Mouse (Mus musculus) NIH3T3 (cell line): ENCODE results near the gene Tsnax.

Source experiments
- DNase-seq: peaks from one replicate; pipeline ENCODE4 v3.0.0-alpha.2; 2012; ENCODE audit warnings: low read depth

The Tsnax gene

GRCm38 (mm10) chr8:125043394-125043793 is 30.6 kb downstream of the Tsnax start:
- no peak for DNase-seq

- DNase-seq: no peak
Measured at GRCm38 (mm10) chr8:125043935-125044334, 31.1 kb downstream of the Tsnax start.

- DNase-seq: no peak
Measured at GRCm38 (mm10) chr8:125045760-125046159, 33.0 kb downstream of the Tsnax start.

- DNase-seq: no peak
Measured at GRCm38 (mm10) chr8:125049051-125049750, 36.4 kb downstream of the Tsnax start.

GRCm38 (mm10) chr8:125049826-125050225 is 37.0 kb downstream of the Tsnax start:
- DNase-seq: no peak

- peak; percentile 69 for DNase-seq
Measured at GRCm38 (mm10) chr8:125052026-125052425, 39.2 kb downstream of the Tsnax start.

- no peak for DNase-seq
Measured at GRCm38 (mm10) chr8:125053505-125054435, 41.0 kb downstream of the Tsnax start, which contains the start of gene Disc1. Gene Disc1 (plus strand): TSS chr8:125054195.

- no peak for DNase-seq
Measured at GRCm38 (mm10) chr8:125054436-125054810, 41.6 kb downstream of the Tsnax start.

GRCm38 (mm10) chr8:125060904-125061303 is 48.1 kb downstream of the Tsnax start:
- no peak for DNase-seq

- no peak for DNase-seq
Measured at GRCm38 (mm10) chr8:125065596-125065995, 52.8 kb downstream of the Tsnax start.

GRCm38 (mm10) chr8:125066913-125067595 is 54.3 kb downstream of the Tsnax start:
- peak; percentile 75 for DNase-seq

- DNase-seq: no peak
Measured at GRCm38 (mm10) chr8:125067596-125067960, 54.8 kb downstream of the Tsnax start.

GRCm38 (mm10) chr8:125068146-125068905 is 55.5 kb downstream of the Tsnax start:
- no peak for DNase-seq

GRCm38 (mm10) chr8:125069304-125069703 is 56.5 kb downstream of the Tsnax start:
- no peak for DNase-seq

- no peak for DNase-seq
Measured at GRCm38 (mm10) chr8:125069733-125070132, 56.9 kb downstream of the Tsnax start.

- no peak for DNase-seq
Measured at GRCm38 (mm10) chr8:125074141-125074540, 61.3 kb downstream of the Tsnax start.

- DNase-seq: no peak
Measured at GRCm38 (mm10) chr8:125074581-125074980, 61.8 kb downstream of the Tsnax start.

- DNase-seq: no peak
Measured at GRCm38 (mm10) chr8:125075389-125075788, 62.6 kb downstream of the Tsnax start.

- no peak for DNase-seq
Measured at GRCm38 (mm10) chr8:125077326-125077725, 64.5 kb downstream of the Tsnax start.

GRCm38 (mm10) chr8:125078771-125079384 is 66.1 kb downstream of the Tsnax start:
- DNase-seq: no peak
